Mouse (Mus musculus): ENCODE measurements around the gene Stip1. TPM values are rescaled to one million over a fixed set of nuclear protein-coding genes. Genes with fewer than 3 reads are reported as not detected.
"Not testable (repeated sequence)": the region's sequence is repeated elsewhere in the genome, so short reads cannot be mapped to it uniquely, and the experiment has no call there.

Gene Stip1
- total and polyA plus RNA-seq, 3 experiments = 178 to 314 (median 202) TPM

GRCm38 (mm10) chr19:7077666-7078065, 37.9 kb upstream of the Stip1 start:
- Histone ChIP-seq H3K27ac (ENCODE audit: insufficient read depth, low read depth) (no peak overlapping the region), H3K36me3 (replicated peaks in 1 of 2; ENCODE audit: control insufficient read depth in 1 of 2, insufficient read depth in 1 of 2, low read length in 1 of 2) (no peaks in the 10 kb centered on the region), H3K4me2 (ENCODE audit: insufficient read depth, low read depth, poor library complexity, severe bottlenecking) (no peak overlapping the region), H3K4me3 (replicated peaks in 1 of 3; ENCODE audit: low read depth in 2 of 3, low read length in 2 of 3, poor library complexity in 1 of 3) (no peak overlapping the region), H3K27me3 (replicated peaks) (peaks cover 76% of the 10 kb centered on the region), H3K4me1 (ENCODE audit: control insufficient read depth in 1 of 2, insufficient read depth in 2 of 2) (peaks cover 0 to 3% of the 10 kb centered on the region in 2 experiments; a peak in 2 of 4 replicates), H3K79me2 (replicated peaks; ENCODE audit: control insufficient read depth, extremely low read depth, insufficient read depth, poor library complexity, severe bottlenecking) (no peaks in the 10 kb centered on the region), H3K9ac (ENCODE audit: insufficient read depth, low read depth) (no peak overlapping the region), H3K9me3 (replicated peaks; ENCODE audit: low read length) (no peaks in the 10 kb centered on the region)
- dilution Hi-C loops (cut with MboI; ENCODE audit: extremely low pct_ligation_motif_present, extremely low pct_unique_long_range_greater_than_20kb, low sequenced_read_pairs) = no loop called here
- in situ Hi-C loops (cut with MboI; ENCODE audit: low pct_ligation_motif_present, low pct_unique_long_range_greater_than_20kb, low sequenced_read_pairs) = no loop called here
- no peak for TF ChIP-seq POLR2A (IDR thresholded peaks at IDR 0.05; ENCODE audit: low read depth, low read length)
- TF ChIP-seq USF2 (conservative IDR thresholded peaks at IDR 0.05; ENCODE audit: low read depth, low read length) = no peak
- TF ChIP-seq MAZ (IDR thresholded peaks at IDR 0.05; ENCODE audit: low read depth, low read length) = no peak
- TF ChIP-seq MYC (IDR thresholded peaks at IDR 0.05; ENCODE audit: low read depth, low read length) = no peak
- no peak for TF ChIP-seq ZKSCAN1 (IDR thresholded peaks at IDR 0.05; ENCODE audit: borderline replicate concordance, low read depth, low read length)
- no peak for DNase-seq (ENCODE audit: extremely low read depth)

GRCm38 (mm10) chr19:7075336-7075735, 35.6 kb upstream of the Stip1 start:
- DNase-seq (ENCODE audit: extremely low read depth) = not testable (repeated sequence)

GRCm38 (mm10) chr19:7073997-7074781, 34.4 kb upstream of the Stip1 start:
- H3K4me1 ChIP-seq (ENCODE audit: control insufficient read depth in 1 of 2, insufficient read depth in 2 of 2) = 0 out of 4 replicates have a peak, but pooled peaks cover 0 to 2% of the 10 kb centered on the region in 2 experiments
- H3K27me3 ChIP-seq (replicated peaks) = peaks cover 73% of the 10 kb centered on the region
- dilution Hi-C loops (cut with MboI; ENCODE audit: extremely low pct_ligation_motif_present, extremely low pct_unique_long_range_greater_than_20kb, low sequenced_read_pairs) = no loop called here
- no peak overlapping the region for H3K27ac ChIP-seq (ENCODE audit: insufficient read depth, low read depth)
- H3K9ac ChIP-seq (ENCODE audit: insufficient read depth, low read depth) = no peak overlapping the region
- no peaks in the 10 kb centered on the region for H3K9me3 ChIP-seq (replicated peaks; ENCODE audit: low read length)
- no peaks in the 10 kb centered on the region for H3K36me3 ChIP-seq (replicated peaks in 1 of 2; ENCODE audit: control insufficient read depth in 1 of 2, insufficient read depth in 1 of 2, low read length in 1 of 2)
- TF ChIP-seq E2F4 (IDR thresholded peaks at IDR 0.05; ENCODE audit: insufficient replicate concordance, low read depth, low read length) (no peak), BHLHE40 (IDR thresholded peaks at IDR 0.05; ENCODE audit: low read depth, low read length) (no peak), MAX (IDR thresholded peaks at IDR 0.05; ENCODE audit: low read length) (no peak), ETS1 (conservative IDR thresholded peaks at IDR 0.05; ENCODE audit: low read depth, low read length) (no peak), MEF2A (IDR thresholded peaks at IDR 0.05; ENCODE audit: borderline replicate concordance, low read depth, low read length) (no peak), RAD21 (IDR thresholded peaks at IDR 0.05; ENCODE audit: low read depth, low read length) (no peak), MAZ (IDR thresholded peaks at IDR 0.05; ENCODE audit: low read depth, low read length) (no peak), JUN (IDR thresholded peaks at IDR 0.05; ENCODE audit: insufficient read depth, low read depth, low read length) (no peak), CTCF (conservative IDR thresholded peaks at IDR 0.05 in 1 of 2, IDR thresholded peaks at IDR 0.05 in 1 of 2; ENCODE audit: low read depth in 2 of 2, low read length in 2 of 2) (no peak), NELFE (IDR thresholded peaks at IDR 0.05; ENCODE audit: low read depth, low read length) (no peak), CHD1 (IDR thresholded peaks at IDR 0.05; ENCODE audit: low read depth, low read length) (no peak), UBTF (IDR thresholded peaks at IDR 0.05; ENCODE audit: low read depth, low read length) (no peak), ZC3H11A (IDR thresholded peaks at IDR 0.05; ENCODE audit: low read depth, low read length) (no peak), MAFK (IDR thresholded peaks at IDR 0.05; ENCODE audit: insufficient replicate concordance, low read length) (no peak), SMC3 (IDR thresholded peaks at IDR 0.05; ENCODE audit: low read depth, low read length) (no peak)
- in situ Hi-C loops (cut with MboI; ENCODE audit: low pct_ligation_motif_present, low pct_unique_long_range_greater_than_20kb, low sequenced_read_pairs) = loop anchor here (25.0 kb wide), 1 partner anchor 338 kb away; the partner anchor contains the start of gene 2700081O15Rik
- no peak overlapping the region for H3K4me3 ChIP-seq (replicated peaks in 1 of 3; ENCODE audit: low read depth in 2 of 3, low read length in 2 of 3, poor library complexity in 1 of 3)
- no peaks in the 10 kb centered on the region for H3K79me2 ChIP-seq (replicated peaks; ENCODE audit: control insufficient read depth, extremely low read depth, insufficient read depth, poor library complexity, severe bottlenecking)
- no peak overlapping the region for H3K4me2 ChIP-seq (ENCODE audit: insufficient read depth, low read depth, poor library complexity, severe bottlenecking)
- no peak for DNase-seq (ENCODE audit: extremely low read depth)

More at GRCm38 (mm10) chr19:7075336-7075735, 35.6 kb upstream of the Stip1 start:
- H3K9ac ChIP-seq (ENCODE audit: insufficient read depth, low read depth); H3K36me3 ChIP-seq (replicated peaks in 1 of 2; ENCODE audit: control insufficient read depth in 1 of 2, insufficient read depth in 1 of 2, low read length in 1 of 2); H3K4me1 ChIP-seq (ENCODE audit: control insufficient read depth in 1 of 2, insufficient read depth in 2 of 2); H3K9me3 ChIP-seq (replicated peaks; ENCODE audit: low read length); H3K4me2 ChIP-seq (ENCODE audit: insufficient read depth, low read depth, poor library complexity, severe bottlenecking); H3K4me3 ChIP-seq (replicated peaks in 1 of 3; ENCODE audit: low read depth in 2 of 3, low read length in 2 of 3, poor library complexity in 1 of 3); H3K79me2 ChIP-seq (replicated peaks; ENCODE audit: control insufficient read depth, extremely low read depth, insufficient read depth, poor library complexity, severe bottlenecking); H3K27ac ChIP-seq (ENCODE audit: insufficient read depth, low read depth); dilution Hi-C loops (cut with MboI; ENCODE audit: extremely low pct_ligation_motif_present, extremely low pct_unique_long_range_greater_than_20kb, low sequenced_read_pairs); in situ Hi-C loops (cut with MboI; ENCODE audit: low pct_ligation_motif_present, low pct_unique_long_range_greater_than_20kb, low sequenced_read_pairs): not testable (repeated sequence)
- peaks cover 77% of the 10 kb centered on the region for H3K27me3 ChIP-seq (replicated peaks)
